Mouse (Mus musculus) telencephalon, adult 2 months (tissue): Measurements from ENCODE around the gene Akap2.
"Not testable (repeated sequence)": the region's sequence is repeated elsewhere in the genome, so short reads cannot be mapped to it uniquely, and the experiment has no call there.

Experiments used
- DNase-seq: peaks from one replicate; pipeline ENCODE4 v3.0.0-alpha.2; 2011; ENCODE audit warnings: low read depth, low spot score

Akap2 gene

DNA sequence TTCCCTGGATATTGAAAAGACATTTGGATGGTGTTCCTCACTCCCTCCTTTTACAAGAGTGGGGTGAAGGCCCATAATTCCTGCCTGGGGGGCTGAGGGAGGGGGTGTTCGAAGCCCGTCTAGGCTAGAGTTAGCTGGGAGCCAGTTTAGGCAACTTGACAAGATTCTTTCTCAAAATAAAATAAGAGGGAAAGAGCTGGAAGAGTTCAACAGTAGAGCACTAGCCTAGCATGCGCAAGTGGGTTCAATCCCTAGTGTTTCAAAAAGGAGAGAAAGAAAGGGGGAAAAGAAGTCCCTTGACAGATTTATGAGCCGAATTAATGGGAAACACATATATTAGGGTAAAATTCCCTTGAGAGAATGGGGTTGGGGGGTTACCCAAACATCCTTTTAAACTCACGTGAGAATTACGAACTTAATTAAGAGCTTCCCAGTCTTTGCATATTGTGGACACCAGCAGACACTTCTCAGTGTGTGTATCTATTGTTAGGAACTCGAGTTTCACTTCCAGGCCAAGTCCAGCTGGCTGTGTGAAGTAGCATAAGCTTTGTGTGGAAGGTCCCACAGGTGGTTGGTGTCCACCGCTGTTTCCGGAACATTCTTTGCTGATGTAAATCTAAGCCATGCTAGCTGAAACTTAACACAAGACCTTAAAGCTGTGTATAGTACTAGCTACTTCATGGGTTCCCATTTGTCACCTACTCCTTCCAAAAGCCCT, 145.0 kb downstream of the Akap2 start:
- DNase-seq = no peak

DNA sequence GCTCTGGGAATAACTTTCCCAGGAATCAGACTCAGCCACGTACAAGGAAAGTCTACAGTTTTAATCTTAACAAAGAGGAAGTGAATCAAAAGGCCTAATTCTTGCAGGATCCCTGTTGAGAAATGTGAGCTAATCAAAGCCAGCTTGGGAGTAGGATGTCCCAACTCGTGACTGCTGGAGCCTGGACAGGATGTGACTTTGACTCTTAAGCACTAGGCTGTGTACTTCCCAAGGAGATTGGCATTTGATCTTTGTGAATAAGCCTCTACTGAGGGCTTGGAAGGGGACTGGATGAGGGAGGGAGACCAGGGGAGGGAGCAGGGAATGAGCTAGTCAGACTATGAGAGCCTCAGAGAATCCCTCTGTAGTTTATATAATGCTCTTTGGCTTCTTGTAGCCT, 148.6 kb downstream of the Akap2 start:
- no peak for DNase-seq

DNA sequence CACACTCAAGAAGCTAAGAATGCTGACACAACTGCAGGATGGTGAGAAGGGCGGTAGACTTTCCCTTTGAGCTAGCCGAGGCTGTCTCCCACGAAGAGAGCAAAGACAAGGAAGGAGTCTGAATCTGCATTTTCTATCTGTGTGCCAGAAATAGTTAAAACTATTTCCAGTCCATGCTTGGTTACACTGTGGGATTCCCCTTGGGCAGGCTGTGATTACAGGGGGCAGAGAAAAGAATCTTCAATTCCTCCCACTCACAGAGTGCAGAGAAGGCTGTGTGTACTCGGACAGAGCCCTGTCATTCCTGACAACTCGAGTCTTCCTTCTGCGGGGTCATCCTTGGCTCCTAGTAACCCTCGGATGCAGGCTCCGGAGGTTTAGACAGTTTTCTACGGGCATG, 149.5 kb downstream of the Akap2 start:
- no peak for DNase-seq

DNA sequence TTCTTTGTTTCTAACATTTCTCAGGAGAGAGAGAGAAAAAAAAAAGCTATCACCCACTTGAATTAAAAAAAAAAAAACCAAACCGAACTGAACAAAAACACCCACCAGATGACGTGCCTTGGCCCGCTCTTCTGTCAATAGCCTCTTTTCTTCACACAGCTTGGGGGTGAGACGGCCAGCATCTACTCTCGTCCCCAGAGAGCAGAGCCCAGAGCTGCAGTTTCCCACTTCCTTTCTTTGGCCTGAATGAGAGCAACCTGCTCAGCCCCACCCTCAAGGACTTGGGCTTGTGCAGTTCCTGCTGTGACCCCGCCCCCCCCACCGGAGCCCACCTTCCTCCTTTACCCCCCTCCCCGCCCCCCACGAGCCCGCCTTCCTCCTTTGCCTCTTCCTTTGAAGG, 150.0 kb downstream of the Akap2 start:
- DNase-seq = no peak

DNA sequence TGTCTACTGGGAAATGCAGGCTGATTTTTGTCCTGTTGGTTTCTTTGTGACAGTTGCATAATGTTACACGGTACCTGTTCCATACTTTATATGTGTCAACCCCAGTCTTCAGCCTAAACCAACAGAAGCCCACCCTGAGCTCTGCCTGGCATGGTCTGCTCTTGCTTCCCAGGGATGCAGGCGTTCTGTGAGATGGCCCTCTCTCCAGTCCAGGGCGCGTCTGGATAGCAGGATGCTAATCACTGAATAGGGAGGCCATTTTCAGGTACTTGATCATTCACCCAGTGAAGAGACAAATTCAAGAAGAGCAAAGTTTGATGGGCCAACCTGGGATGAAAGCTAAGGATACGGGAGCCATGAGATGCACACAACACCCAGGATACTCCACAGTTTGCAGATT, 161.7 kb downstream of the Akap2 start:
- DNase-seq = no peak

DNA sequence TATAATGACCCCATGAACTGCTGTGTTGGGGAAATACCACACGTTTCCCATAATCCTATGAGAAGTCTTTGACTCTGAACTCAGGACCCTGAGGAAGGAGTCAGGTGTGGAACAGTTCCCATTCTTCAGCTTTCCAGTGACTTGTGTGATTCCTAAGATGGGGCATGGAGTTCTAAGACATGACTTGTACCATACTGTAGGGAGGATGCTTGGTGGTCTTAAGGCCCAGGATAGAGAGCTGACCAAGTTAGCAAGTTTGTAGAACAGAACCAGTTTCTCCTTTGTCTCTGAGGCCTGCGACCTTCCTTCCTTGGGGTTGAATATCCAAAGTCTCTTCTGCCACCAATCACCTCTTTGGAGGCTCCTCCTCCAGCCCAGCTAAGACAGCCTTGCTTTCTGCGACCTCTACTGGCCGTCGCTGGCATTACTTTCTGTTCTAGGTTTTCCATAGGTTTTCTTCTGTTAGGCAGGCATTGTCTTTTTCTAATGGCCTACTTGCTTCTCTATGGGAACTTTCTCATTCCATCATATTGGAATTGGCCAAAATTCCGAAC, 162.4 kb downstream of the Akap2 start:
- DNase-seq = no peak

DNA sequence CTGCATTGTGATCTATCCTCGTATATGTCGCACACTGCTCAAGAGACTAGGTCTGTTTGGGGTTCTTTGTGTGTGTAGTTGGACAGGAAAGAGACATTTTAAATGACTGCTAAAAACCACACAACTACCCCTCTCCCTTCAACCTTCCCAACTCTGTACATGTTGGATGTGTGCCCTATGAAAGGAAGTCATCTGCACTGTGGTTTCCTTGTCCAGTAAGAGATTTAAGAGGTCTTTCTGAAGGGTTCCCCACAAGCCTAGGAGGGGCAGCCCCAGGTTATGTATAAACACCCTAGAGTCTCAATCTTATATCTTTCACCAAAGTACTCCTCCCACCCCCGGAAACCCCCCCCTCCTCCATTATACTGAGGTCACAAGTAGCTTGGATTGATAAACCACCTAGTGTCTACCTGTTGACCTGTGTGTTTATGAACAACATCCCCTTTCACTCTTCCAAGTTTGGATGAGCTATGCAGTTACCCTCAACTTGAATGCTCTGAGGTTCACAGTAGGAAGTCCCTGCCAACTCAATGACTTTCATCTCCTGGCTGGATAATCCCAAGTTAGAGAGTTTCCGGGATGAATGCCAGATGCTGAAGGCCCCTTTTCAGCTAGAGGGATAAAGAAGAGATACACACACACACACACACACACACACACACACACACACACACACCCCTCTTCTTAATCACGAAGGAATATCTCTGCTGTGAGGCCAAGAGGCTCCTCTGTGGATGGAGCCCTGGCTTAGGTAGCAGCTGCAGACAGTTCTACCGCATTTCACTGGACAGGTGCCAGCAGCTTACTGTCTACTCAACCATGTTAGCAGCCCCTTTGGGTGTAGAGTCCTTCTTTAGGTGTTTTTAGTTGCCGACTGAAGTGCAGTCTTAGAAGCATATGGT, 166.3 kb downstream of the Akap2 start:
- DNase-seq = no peak

DNA sequence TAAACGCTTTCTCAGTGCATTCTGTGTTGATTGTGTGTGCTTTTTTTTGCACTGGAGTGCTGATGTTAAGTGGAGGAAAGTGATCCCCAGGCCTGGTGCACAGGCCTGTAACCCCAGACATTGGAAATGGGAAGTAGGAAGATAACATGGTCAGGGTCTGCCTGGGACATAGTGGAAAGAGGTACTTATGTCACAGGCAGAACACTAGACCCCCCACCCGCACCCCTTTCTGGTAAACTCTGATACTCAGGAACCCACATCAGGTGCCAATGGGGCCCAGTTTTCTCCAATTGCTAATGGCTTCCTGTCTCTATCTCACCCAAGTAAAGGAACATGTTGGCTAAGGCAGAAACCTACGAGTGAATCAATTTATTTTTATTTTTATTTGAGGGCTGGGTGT, 167.1 kb downstream of the Akap2 start:
- DNase-seq = no peak

DNA sequence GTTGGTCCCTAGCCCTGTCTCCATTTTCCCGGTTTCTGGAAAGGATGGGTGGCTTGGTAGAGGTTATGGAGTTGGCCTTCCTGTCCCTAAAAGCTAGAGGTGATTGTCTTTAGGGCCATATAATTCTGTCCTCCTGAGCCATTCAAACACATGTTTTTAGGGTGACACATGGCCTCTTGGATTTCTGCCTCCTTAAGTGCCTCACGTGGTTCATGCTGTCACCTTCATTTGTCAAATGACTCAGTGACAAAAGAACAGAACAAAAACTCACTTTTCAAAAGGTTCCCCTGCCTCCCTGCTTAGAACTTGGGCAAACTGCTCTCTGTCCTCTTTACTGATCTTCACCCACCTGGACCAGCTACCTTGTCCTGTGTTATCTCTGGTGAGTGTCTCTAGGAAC, 167.7 kb downstream of the Akap2 start:
- DNase-seq = no peak

DNA sequence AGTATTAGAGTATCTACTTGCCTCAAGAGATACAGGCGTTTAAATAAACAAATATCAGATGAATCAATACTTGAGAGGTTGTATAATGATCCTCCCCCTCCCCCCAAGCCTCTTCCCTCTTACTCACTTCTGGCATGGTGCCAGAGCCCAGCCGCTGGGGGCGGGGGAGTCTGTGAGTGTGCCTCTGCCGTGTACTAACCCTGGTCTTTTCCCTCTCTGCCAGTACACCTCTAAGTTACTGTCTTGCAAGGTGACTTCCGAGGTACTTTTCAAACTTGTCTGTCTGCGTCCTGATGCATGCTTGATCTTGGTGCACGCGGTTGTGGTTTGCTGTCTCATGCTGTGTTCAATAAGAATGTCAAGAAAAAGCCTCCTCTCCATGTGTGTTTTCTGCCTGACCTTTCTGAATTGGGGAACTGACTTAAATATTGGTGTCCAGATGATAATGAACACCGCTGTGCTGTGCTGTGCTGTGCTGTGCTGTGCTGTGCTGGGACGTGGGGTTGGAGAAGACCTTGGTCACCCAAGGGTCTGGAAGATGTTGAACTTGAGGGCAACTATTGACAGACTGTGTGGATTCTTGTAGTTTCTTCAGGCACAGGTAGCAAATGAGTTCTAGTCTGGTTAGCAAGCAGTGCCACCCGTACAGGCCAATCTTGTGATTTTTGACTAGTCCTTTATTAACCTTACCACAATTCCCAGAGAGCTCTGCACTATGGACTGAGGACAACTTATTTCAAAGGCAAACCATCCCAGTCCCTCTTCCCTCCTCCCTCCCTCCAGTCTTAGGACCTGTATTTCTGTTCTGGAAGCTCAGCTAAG, 168.8 kb downstream of the Akap2 start:
- DNase-seq = no peak

DNA sequence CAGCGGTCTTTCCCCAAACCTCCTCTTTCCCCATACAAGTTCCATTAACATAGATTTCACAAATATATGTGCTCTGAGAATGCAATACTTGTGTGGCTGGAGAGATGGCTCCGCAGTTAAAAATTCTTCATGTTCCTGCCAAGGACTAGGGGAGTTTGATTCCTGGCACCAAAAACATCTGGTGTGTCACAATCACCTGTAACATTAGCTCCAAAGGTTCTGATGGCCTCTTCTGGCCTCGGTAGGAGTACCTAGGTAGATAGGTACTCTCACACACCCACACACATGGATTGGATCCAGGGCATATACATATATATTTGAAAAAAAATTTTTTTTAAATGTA, 169.4 kb downstream of the Akap2 start:
- DNase-seq = no peak

DNA sequence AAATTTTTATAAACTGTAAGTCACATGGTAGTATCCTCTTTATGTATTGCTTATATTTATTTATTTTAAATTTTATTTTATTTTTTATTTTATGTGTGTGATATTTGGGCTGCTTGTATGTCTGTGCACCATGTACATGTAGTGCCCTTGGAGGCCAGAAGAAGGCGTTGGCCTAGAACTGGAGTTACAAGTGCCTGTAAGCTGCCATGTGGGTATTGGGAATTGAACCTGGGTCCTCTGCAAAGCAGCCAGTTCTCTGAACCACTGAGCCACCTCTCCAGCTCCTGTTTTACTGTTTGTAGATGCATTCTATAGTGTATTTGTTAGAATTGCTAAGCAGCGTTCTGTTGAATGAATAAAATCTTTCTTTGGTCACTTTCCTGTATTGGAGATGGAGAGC, 170.8 kb downstream of the Akap2 start:
- DNase-seq = no peak

DNA sequence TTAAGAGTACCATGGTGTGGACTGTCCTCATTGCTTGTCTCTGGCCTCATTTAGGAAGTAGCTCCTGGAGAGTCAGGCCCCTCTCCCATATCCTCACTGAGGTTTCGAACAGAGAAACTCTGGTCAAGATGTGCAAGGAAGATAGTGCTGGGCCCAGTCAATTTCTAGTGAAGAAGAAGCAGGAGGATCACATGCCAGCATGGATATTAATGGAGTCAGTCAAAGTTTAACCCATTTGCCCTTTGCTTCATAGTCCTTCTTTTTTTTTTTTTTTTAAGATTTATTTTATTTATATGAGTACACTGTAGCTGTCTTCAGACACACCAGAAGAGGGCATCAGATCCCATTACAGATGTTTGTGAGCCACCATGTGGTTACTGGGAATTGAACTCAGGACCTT, 171.5 kb downstream of the Akap2 start:
- DNase-seq = not testable (repeated sequence)

DNA sequence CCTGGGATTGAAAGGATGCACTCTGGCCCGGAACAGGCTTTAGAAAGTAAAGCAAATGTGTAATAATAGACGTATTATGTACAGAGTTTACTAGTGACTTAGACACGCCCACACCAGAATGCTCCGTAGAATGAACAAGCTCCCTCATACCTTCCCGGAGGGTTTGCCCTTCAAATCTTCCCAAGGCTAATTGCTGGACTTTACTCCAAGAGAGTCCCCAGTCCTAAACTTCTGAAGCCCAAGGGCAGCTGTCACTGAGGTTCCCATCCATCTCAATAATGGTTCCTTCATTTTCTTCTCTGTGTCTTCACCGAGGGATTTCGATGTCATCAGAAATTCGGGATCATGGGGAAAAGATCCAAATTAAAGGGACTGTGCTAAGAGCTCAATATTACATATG, 172.3 kb downstream of the Akap2 start:
- DNase-seq = no peak

DNA sequence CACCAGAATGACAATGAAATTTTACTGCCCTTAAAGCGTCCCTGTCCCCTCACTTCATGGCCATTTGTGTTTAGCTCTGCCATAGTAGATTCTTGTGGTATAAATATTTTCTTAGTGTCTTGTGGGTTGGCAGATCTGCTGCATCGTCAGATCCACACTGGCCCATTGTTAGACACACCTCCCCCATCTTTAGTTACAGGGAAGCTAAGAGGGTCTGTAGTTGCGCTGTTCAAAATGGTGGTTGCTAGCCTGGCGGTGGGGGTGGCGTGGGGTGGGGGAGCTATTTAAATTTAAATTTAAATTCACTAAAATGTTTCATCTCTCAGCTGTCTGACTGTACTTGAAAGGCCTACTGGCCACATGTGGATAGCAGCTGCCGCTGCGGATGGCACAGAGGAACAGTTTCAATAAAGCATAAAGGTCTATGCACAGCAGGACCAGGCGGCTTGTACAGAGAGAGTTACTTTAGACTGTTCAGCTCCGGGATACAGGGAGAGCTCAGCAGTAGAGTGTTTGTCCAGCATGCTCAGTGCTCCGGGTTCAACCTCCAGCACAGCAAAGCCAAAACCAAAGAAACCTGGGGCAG, 174.6 kb downstream of the Akap2 start:
- no peak for DNase-seq

DNA sequence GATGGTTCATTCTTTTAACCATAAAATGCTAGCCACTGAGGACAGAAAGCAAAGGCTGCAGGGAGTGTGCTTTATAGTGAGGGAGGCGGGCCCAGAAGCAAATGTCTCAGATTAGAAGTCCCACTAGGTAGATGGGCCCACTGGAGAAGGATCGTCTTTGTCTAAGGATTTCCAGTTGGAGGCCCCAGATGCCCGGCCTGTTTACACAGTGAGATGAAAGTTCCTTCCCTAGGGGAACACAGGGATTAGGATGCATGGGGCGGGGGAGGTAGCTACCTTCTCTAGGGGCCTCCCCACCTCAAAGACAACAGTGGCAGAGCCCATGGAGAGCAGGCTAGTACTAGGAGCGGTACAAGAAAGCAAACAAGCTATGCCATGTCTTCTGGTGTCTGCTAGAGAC, 177.7 kb downstream of the Akap2 start:
- no peak for DNase-seq

DNA sequence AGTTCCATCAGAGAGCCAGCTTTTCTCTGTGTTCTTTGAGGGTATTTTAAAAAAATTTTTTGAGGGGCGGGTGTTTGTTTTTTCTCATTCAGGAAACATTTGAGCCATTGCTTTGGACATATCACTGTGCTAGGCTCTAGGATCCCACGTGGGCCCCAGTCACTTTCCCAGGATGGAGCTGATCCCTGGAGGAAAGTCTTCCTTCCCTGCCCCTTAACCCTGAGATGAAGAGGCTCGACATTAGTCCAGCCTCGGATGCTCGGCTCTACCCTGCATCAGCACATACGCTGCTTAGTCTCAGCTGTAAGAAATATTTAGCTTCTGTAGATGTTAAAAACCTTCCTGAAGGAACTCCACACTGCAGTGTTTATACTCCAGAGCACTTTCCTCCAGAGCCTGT, 178.4 kb downstream of the Akap2 start:
- DNase-seq = no peak

DNA sequence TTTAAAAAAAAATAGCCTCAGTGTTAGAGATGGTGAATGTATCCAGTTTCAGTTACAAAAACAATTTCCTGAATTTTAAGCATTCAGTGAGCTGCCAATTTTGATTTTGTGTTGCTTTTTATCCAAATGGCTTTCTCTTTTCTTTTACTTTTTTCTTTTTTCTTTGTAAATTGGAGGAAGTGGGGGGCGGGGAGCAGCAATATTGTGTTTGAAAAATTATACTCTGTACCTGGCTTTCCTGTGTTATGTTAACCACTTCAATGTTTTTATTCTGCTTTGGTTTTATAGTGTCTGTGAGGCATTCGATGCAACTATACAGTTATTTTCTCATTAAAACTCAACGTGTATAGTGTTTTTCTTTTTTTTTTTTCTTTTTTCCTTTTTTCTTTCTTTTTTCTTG, 179.2 kb downstream of the Akap2 start:
- no peak for DNase-seq

DNA sequence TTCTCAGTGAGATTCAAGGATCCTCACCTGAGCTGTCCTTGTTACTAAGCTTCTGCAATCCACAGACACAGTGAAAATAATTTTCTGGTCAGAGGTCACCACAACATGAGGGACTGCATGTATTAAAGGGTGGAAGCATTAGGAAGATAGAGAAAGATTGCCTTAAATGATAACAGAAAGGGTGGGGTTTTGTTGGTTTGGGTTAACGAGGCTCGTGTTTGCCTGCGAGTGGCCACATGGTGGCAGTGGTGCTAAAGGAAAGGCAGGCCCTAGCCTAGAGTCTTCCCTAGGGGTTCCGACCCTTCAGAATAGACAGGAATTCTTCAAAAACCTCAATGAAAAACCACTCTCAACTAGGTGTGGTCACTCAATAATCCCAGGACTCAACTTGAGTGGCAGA, 183.8 kb downstream of the Akap2 start:
- DNase-seq = no peak

DNA sequence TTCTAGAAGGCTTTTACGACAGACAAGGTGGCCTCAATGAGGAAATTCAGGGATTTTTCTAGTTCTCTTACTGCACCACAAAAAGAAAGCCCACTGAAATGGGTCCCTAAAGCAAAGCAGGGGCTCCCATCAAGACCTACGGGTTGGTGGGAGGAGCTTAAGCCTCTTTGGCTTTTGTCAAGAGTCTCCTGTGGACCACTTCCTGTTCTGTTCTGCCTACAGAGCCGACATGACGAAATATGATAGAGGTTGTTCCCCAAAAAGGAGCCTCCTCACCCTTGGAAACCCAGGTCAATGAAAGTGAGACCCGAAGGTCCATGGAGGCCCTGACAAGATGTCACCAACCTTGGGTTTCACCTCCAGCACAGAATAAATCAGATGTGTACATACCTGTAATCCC, 185.2 kb downstream of the Akap2 start:
- no peak for DNase-seq

DNA sequence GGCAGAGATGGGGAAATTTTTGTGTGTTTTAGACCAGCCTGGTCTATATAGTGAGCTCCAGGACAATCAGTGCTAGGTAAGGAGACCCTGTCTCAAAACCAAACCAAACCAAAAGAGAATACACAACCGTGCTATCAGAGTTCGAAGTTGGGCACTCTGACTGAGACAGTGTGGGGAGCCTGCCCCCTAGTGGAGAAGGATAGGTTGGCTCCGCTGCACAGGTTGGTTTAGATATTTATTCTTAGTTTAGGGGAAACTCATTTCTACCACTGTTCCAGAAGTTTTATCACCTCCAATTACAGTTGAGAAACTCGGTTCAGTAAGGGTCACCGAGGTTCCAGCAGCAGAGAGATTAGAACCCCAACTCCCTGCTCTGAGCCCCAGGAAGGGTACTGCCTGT, 186.8 kb downstream of the Akap2 start:
- DNase-seq = no peak

DNA sequence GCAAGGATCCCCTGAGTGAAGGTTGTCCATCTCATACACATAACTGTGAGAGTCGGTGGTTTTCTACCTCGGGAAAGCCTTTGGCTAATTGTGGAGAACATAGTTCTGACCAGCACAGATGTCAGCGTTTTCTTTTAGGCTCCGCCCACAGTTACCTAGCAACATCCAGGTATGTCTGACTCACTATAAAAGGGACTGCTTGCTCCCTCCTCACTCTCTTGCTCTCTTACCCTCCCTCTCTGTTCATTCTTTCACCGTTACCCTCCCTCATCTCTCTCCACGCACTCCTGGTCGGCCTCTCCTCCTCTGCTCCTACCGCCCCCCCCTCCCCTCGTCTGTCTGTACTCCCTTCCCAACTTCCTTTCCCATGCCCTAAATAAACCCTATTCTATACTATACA, 187.2 kb downstream of the Akap2 start:
- no peak for DNase-seq
